Mouse (Mus musculus): Measurements from ENCODE around the gene Grk1. TPM values are rescaled to one million over a fixed set of nuclear protein-coding genes. Genes with fewer than 3 reads are reported as not detected.

Grk1 gene
- total RNA-seq (2021) = not detected
- long read RNA-seq, experiment 1 = 0 reads
- long read RNA-seq, experiment 2 = 0 reads

- DNase-seq (ENCODE audit: low spot score in 2 of 2) = no peak
- Histone ChIP-seq H3K4me3 (no peak within 1 kb of the TSS), H3K27ac (no peak within 1 kb of the TSS)
- no peak for TF ChIP-seq CTCF (conservative IDR thresholded peaks at IDR 0.05)
Measured at GRCm38 (mm10) chr8:13404666-13405131, at the start of gene Grk1. TSS of gene Grk1 (plus strand) at chr8:13405081.

DNA sequence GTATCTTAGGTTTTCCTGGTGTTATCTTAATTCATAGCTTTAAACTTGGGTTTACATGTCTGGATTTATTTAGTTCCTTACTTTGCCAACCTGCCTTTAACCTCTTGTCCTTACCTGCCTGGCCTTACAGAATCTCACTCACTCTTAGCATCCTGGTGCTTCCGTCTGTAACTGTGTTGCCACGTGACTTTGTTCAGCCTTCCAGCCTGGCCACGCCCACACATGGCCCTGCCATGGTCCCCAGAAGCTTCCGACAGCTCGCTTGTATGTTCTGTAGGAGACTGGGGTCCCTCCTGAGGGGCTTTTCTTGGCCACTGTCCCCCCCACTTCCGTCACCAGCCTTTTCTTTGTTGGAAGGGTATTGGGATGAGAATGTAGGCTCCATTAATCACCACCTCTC, 48.7 kb upstream of the Grk1 start:
- no peak for TF ChIP-seq CTCF (conservative IDR thresholded peaks at IDR 0.05)
- no peak for DNase-seq (ENCODE audit: low spot score in 2 of 2)
- peak overlapping the region; percentile 39; the same call in 1 of the 2 replicates for H3K27ac ChIP-seq
- H3K4me3 ChIP-seq = no peak overlapping the region

- Histone ChIP-seq H3K4me3 (no peak overlapping the region), H3K27ac (no peak overlapping the region)
- peak; percentile 19; the same call in 1 of the 2 replicates for TF ChIP-seq CTCF (conservative IDR thresholded peaks at IDR 0.05)
- DNase-seq (ENCODE audit: low spot score in 2 of 2) = no peak
Measured at GRCm38 (mm10) chr8:13356681-13357080, 48.2 kb upstream of the Grk1 start.

DNA sequence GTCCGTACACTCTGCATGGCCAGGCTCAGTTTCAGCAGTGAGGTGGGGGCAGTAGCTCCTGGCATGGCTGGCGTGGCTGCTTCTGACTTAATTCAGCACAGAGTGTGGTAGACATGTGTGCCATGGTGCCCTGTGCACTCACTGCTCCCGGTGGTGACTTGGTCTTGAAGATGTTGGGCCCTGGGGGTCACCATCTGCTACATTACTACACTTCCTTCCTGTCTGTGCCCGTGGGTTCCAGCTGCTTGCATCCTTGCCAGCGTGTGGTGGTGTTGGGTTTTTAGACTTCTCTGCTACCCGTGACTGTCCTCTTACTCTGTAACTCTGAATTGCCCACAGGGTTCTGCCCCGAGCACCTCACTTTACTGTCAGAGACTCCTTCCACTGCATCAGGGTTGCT, 44.7 kb upstream of the Grk1 start:
- H3K4me3 ChIP-seq = no peak overlapping the region
- no peak for TF ChIP-seq CTCF (conservative IDR thresholded peaks at IDR 0.05)
- DNase-seq (ENCODE audit: low spot score in 2 of 2) = no peak
- H3K27ac ChIP-seq = no peak overlapping the region

DNA sequence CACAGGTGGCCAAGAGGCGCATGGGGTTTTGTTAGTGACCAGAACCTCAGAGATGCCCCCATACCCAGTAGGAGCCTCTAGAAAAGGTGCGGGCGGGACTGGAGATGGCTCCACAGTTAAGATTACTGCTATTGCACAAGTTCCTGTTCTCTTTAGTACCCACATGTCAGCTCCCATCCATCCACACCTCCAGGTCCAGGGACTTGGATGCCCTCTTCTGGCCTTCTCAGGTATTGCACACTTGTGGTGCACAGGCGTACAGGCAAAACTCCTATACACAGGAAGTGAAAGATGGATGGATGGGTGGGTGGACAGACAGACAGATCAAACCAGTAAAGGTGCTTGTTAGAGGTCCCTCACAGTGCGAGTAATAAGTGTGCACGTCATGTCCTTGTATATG, 43.0 kb upstream of the Grk1 start:
- peak; percentile 55 for TF ChIP-seq CTCF (conservative IDR thresholded peaks at IDR 0.05)
- no peak overlapping the region for H3K27ac ChIP-seq
- no peak for DNase-seq (ENCODE audit: low spot score in 2 of 2)
- no peak overlapping the region for H3K4me3 ChIP-seq

- DNase-seq (ENCODE audit: low spot score in 2 of 2) = no peak
- TF ChIP-seq CTCF (conservative IDR thresholded peaks at IDR 0.05) = no peak
- no peak overlapping the region for H3K4me3 ChIP-seq
- no peak overlapping the region for H3K27ac ChIP-seq
Measured at GRCm38 (mm10) chr8:13373151-13373662, 31.7 kb upstream of the Grk1 start.

DNA sequence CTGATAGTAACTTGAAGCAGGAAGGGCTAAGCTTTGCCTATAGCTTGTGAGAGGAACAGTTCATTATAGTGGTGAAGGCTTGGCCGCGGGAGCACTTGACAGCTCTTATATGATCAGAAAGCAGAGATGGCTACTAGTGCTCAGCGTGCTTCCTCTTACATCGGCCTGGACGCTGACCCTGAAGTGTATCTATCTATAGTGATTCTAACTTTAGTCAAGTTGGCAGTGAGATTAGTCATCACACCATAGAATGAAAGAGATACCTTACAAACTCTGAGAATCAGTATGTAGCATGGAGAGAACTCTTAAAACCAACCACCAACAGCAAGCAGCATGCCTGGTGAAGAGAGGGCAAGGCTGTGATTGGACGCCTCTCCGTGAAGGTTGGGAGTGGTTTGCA, 23.3 kb upstream of the Grk1 start:
- H3K27ac ChIP-seq = no peak overlapping the region
- no peak for TF ChIP-seq CTCF (conservative IDR thresholded peaks at IDR 0.05)
- DNase-seq (ENCODE audit: low spot score in 2 of 2) = no peak
- H3K4me3 ChIP-seq = no peak overlapping the region

- H3K4me3 ChIP-seq = no peak overlapping the region
- TF ChIP-seq CTCF (conservative IDR thresholded peaks at IDR 0.05) = no peak
- no peak overlapping the region for H3K27ac ChIP-seq
- no peak for DNase-seq (ENCODE audit: low spot score in 2 of 2)
Measured at GRCm38 (mm10) chr8:13382536-13382935, 22.3 kb upstream of the Grk1 start.

DNA sequence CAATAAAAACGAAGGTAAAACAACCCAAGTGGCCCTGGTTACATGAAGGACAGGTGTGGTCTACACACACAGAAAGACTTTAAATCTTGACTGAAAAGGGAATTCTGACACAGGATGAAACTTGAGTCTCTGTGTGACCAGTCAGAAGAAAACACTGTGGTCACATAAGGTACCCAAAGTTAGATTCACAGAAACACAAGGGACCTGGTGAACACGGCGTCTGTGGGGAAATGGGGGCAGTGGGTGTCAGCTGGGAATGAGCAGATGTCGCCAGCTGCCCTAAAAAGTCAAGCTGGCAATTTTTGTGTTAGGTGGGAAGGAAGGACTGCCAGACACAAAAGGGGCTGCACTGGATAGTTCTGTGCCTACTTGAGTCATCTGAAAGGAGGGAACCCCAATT, 21.9 kb upstream of the Grk1 start:
- no peak for TF ChIP-seq CTCF (conservative IDR thresholded peaks at IDR 0.05)
- H3K27ac ChIP-seq = no peak overlapping the region
- no peak for DNase-seq (ENCODE audit: low spot score in 2 of 2)
- no peak overlapping the region for H3K4me3 ChIP-seq

DNA sequence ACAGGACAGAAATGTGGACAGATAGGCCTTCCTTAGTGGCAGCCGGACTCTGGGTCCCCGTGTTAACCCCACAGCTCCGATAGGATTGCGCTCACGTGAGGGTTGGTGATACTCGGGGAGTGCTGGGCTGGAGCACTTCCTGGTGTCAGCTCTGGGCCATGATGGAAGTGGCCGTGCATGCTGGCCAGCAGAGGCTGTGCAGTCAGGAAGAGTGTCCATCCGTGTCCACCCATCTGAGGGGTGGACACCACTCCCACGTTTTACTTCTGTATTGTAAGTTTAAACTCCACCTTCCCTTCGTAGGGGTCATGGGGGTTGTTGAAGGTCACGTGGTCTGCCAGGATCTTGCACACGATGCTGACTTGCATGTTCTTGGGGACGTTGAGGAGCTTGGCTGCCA, 18.5 kb upstream of the Grk1 start:
- no peak overlapping the region for H3K27ac ChIP-seq
- DNase-seq (ENCODE audit: low spot score in 2 of 2) = no peak
- H3K4me3 ChIP-seq = no peak overlapping the region
- TF ChIP-seq CTCF (conservative IDR thresholded peaks at IDR 0.05) = no peak

DNA sequence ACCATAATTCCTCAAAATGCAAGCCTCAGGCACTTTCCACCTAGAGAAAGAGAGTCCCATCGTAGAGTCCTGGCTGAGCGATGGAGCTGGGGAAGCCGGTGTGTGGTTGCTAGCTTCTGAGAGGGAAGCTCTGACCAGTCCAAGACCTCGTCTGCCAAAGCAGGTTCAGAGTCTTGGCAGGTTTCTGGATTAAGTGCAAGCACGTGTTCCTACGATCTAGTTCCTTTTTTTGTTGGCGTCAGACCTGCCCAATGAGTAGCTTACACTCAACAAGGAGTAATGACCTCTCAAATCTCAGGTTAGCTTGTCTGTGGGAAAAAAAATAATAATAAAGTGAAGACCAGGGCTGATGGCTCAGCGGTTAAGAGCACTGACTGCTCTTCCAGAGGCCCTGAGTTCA, 17.2 kb upstream of the Grk1 start:
- Histone ChIP-seq H3K4me3 (no peak overlapping the region), H3K27ac (no peak overlapping the region)
- TF ChIP-seq CTCF (conservative IDR thresholded peaks at IDR 0.05) = no peak
- no peak for DNase-seq (ENCODE audit: low spot score in 2 of 2)

GRCm38 (mm10) chr8:13388744-13389143, 16.1 kb upstream of the Grk1 start:
- no peak for DNase-seq (ENCODE audit: low spot score in 2 of 2)
- no peak for TF ChIP-seq CTCF (conservative IDR thresholded peaks at IDR 0.05)
- Histone ChIP-seq H3K27ac (no peak overlapping the region), H3K4me3 (no peak overlapping the region)

GRCm38 (mm10) chr8:13393869-13394268, 11.0 kb upstream of the Grk1 start:
- TF ChIP-seq CTCF (conservative IDR thresholded peaks at IDR 0.05) = no peak
- Histone ChIP-seq H3K4me3 (no peak overlapping the region), H3K27ac (no peak overlapping the region)
- no peak for DNase-seq (ENCODE audit: low spot score in 2 of 2)

DNA sequence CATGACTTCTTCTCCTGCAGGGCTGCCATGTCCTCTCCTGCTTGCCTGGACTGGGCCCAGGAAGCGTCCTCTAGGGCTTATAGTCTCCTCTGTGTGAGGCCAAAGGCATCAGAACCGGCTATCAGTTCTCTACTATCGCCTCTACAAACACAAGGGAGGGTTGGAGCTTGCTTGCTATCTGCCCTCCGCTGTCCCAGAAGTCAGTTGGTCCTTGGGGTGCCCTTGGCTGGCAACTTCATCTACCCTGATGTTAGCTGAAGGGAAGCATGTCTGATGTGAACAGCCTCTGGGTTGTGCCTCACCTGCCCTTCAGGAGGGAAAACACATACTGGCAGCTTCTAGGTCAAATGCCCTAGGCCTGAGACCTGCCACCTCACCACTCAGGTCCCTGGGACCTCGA, 8.2 kb upstream of the Grk1 start, which contains the start of gene Atp4b:
TSS of gene Atp4b (minus strand) at position 101 of the 400 bp plus-strand sequence.
- no peak for TF ChIP-seq CTCF (conservative IDR thresholded peaks at IDR 0.05)
- Histone ChIP-seq H3K4me3 (no peak within 1 kb of the TSS), H3K27ac (no peak within 1 kb of the TSS)
- no peak for DNase-seq (ENCODE audit: low spot score in 2 of 2)

Measured in layer of hippocampus, adult 2 months (tissue).